Mouse (Mus musculus): ENCODE data around the gene Defa32. TPM values are rescaled to one million over a fixed set of nuclear protein-coding genes. Genes with fewer than 3 reads are reported as not detected.
"Not testable (repeated sequence)": the region's sequence is repeated elsewhere in the genome, so short reads cannot be mapped to it uniquely, and the experiment has no call there.

Defa32 gene
- not detected in 2 replicates for total RNA-seq (2017)

DNA sequence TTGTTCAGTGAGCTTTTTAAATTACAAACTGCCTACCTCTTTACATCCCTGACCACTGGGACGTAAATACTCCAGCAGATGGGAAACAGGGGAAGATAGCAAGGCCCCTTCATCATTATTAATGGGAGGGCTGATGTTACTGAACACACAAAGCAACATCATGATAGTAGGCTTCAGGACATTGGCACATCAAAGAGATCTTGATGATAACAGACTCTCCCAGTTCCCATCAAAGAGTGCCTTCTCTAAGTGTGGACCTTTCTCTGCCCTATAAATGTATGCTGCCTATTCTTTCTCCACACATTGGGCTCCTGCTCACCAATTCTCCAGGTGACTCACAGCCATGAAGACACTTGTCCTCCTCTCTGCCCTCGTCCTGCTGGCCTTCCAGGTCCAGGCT is at the start of gene Defa32:
TSS of gene Defa32 (plus strand) at position 301 of the 400 bp plus-strand sequence.
- ATAC-seq (ENCODE audit: extremely low read depth, insufficient number of reproducible peaks, low FRiP score, poor library complexity, severe bottlenecking): not testable (repeated sequence)

DNA sequence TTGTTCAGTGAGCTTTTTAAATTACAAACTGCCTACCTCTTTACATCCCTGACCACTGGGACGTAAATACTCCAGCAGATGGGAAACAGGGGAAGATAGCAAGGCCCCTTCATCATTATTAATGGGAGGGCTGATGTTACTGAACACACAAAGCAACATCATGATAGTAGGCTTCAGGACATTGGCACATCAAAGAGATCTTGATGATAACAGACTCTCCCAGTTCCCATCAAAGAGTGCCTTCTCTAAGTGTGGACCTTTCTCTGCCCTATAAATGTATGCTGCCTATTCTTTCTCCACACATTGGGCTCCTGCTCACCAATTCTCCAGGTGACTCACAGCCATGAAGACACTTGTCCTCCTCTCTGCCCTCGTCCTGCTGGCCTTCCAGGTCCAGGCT is 19.9 kb upstream of the Defa32 start, which contains the start of gene Defa20:
TSS of gene Defa20 (plus strand) at position 301 of the 400 bp plus-strand sequence.
- not testable (repeated sequence) for ATAC-seq (ENCODE audit: extremely low read depth, insufficient number of reproducible peaks, low FRiP score, poor library complexity, severe bottlenecking)

DNA sequence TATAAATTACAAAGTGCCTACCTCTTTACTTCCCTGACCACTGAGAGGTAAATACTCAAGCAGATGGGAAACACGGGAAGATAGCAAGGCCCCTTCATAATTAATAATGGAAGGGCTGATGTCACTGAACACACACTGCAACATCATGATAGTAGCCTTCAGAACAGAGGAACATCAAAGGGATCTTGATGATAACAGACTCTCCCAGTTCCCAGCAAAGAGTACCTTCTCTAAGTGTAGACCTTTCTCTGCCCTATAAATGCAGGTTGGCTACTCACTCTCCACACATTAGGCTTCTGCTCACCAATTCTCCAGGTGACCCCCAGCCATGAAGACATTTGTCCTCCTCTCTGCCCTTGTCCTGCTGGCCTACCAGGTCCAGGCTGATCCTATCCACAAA is 36.3 kb downstream of the Defa32 start, which contains the start of gene Defa37:
TSS of gene Defa37 (plus strand) at position 301 of the 400 bp plus-strand sequence.
- not testable (repeated sequence) for ATAC-seq (ENCODE audit: extremely low read depth, insufficient number of reproducible peaks, low FRiP score, poor library complexity, severe bottlenecking)

Other genes with a start within 250 kb of the Defa32 start
- not detected in 2 replicates for gene Defa27, start 213.5 kb upstream of the Defa32 start, total RNA-seq (2017)
- gene Defa29, start 202.0 kb upstream of the Defa32 start, total RNA-seq (2017): not detected in 2 replicates
- not detected in 2 replicates for gene Defa2, start 150.5 kb upstream of the Defa32 start, total RNA-seq (2017)
- gene Defa33, start 137.2 kb upstream of the Defa32 start, total RNA-seq (2017): not detected in 2 replicates
- not detected in 2 replicates for gene Defa36, start 101.6 kb upstream of the Defa32 start, total RNA-seq (2017)
- not detected in 2 replicates for gene Gm7849, start 72.5 kb upstream of the Defa32 start, total RNA-seq (2017)
- gene Defa20, start 19.8 kb upstream of the Defa32 start, total RNA-seq (2017): not detected in 2 replicates
- not detected in 2 replicates for gene Defa37, start 36.4 kb downstream of the Defa32 start, total RNA-seq (2017)
- not detected in 2 replicates for gene Defa28, start 54.0 kb downstream of the Defa32 start, total RNA-seq (2017)
- not detected in 2 replicates for gene Gm7861, start 65.5 kb downstream of the Defa32 start, total RNA-seq (2017)
- gene Defa26, start 89.2 kb downstream of the Defa32 start, total RNA-seq (2017): not detected in 2 replicates
- gene Defa17, start 126.7 kb downstream of the Defa32 start, total RNA-seq (2017): not detected in 2 replicates
- gene Defa34, start 136.8 kb downstream of the Defa32 start, total RNA-seq (2017): not detected in 2 replicates
- not detected in 2 replicates for gene AY761184, start 174.6 kb downstream of the Defa32 start, total RNA-seq (2017)
- not detected in 2 replicates for gene Defa24, start 205.5 kb downstream of the Defa32 start, total RNA-seq (2017)

Data from neutrophil, adult 5-6 weeks (primary cell).